ENCODE assay signal across 22 mouse cellular contexts in the genomic region with DNA sequence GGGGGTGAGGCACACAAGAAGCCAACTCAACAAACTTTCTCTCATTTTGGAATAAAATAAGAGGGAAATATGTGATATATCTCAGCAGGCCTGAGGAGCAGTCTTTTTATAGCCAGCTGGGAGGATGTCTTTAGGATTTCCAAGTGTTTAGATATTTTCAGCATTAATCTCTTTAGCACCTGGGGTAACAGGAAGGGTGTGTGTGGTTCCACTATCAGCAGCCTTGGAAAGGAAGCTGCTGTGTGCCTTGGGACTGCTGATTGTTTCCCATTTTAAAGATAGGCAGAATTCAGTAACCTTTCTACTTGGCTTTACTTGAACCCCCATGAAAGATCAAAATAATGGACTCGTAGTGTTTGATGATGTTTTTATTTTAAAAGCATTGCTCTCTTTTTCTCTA.
A peak's percentile ranks its signal among the peaks of the same experiment; 100 is the strongest.
DNase-seq lines count a peak whose midpoint lies in the region; ATAC-seq lines count a peak whose summit lies in the region.
"Had no signal": no experiment of that assay in that cellular context is flagged by ENCODE, and none has a peak within 500 bp of the region (broad histone marks: within the 10 kb centered on the region; RNA-seq: fewer than 3 reads in every experiment).

No protein-coding gene starts in this region.

- no peaks in the 10 kb centered on the region for H3K27me3 ChIP-seq in heart, embryonic 12.5 days (replicated peaks)
- no peaks in the 10 kb centered on the region for H3K27me3 ChIP-seq in kidney, embryonic 15.5 days
- H3K27me3 ChIP-seq: forebrain, embryonic 12.5 days; heart, embryonic 15.5 days; hindbrain, embryonic 15.5 days; limb, embryonic 12.5 days; megakaryocyte, embryonic 14.5 days; midbrain, embryonic 15.5 days; neural tube, embryonic 15.5 days had no signal

- WGBS in heart, embryonic 12.5 days: 53% methylated on average over 1 of the region's 1 CpGs
- WGBS in kidney, embryonic 15.5 days: 70% methylated on average over 1 of the region's 1 CpGs

- intact Hi-C loops in heart, postnatal 10 days (cut with DNase I): loop anchor here (5.0 kb wide), 1 partner anchor 59 kb away; no protein-coding TSS in a partner anchor

- no peak overlapping the region for H3K9ac ChIP-seq in heart, embryonic 12.5 days
- H3K9ac ChIP-seq in kidney, embryonic 15.5 days: no peak overlapping the region
- H3K9ac ChIP-seq: forebrain, embryonic 12.5 days; heart, embryonic 15.5 days; hindbrain, embryonic 15.5 days; limb, embryonic 12.5 days; liver, embryonic 14.5 days; midbrain, embryonic 15.5 days; neural tube, embryonic 15.5 days had no signal

- H3K4me1 ChIP-seq in heart, embryonic 12.5 days (replicated peaks): no peaks in the 10 kb centered on the region
- no peaks in the 10 kb centered on the region for H3K4me1 ChIP-seq in kidney, embryonic 15.5 days
- H3K4me1 ChIP-seq: forebrain, embryonic 12.5 days; heart, embryonic 15.5 days; hindbrain, embryonic 15.5 days; limb, embryonic 12.5 days; midbrain, embryonic 15.5 days; neural tube, embryonic 15.5 days had no signal

- H3K4me2 ChIP-seq in heart, embryonic 12.5 days: no peak overlapping the region
- H3K4me2 ChIP-seq in kidney, embryonic 15.5 days: no peak overlapping the region
- H3K4me2 ChIP-seq: forebrain, embryonic 12.5 days; heart, embryonic 15.5 days; hindbrain, embryonic 15.5 days; limb, embryonic 12.5 days; midbrain, embryonic 15.5 days; neural tube, embryonic 15.5 days had no signal

- H3K36me3 ChIP-seq in heart, embryonic 12.5 days: no peaks in the 10 kb centered on the region
- H3K36me3 ChIP-seq in kidney, embryonic 15.5 days: no peaks in the 10 kb centered on the region
- H3K36me3 ChIP-seq: forebrain, embryonic 12.5 days; heart, embryonic 15.5 days; hindbrain, embryonic 15.5 days; limb, embryonic 12.5 days; midbrain, embryonic 15.5 days; neural tube, embryonic 15.5 days had no signal

- H3K27ac ChIP-seq in heart, embryonic 12.5 days (ENCODE audit: poor library complexity, severe bottlenecking): no peak overlapping the region
- H3K27ac ChIP-seq in kidney, embryonic 15.5 days: no peak overlapping the region
- H3K27ac ChIP-seq: forebrain, embryonic 12.5 days; heart, embryonic 15.5 days; hindbrain, embryonic 15.5 days; limb, embryonic 12.5 days; liver, embryonic 14.5 days; midbrain, embryonic 15.5 days; neural tube, embryonic 15.5 days had no signal

- no peak for ATAC-seq in heart, embryonic 12.5 days (ENCODE audit: insufficient number of reproducible peaks, low FRiP score)
- no peak for ATAC-seq in kidney, embryonic 15.5 days (replicated peaks; ENCODE audit: low FRiP score)
- ATAC-seq: intestine, embryonic 16.5 days; midbrain, embryonic 15.5 days had no signal

- peak; percentile 95 for DNase-seq in heart, adult 11 months
- peak; percentile 17 for DNase-seq in kidney, adult 9 months
- peak; percentile 3 for DNase-seq in 416B (ENCODE audit: low read depth)
- DNase-seq in heart, postnatal 10 days: peak; percentile 27 to 35
- no peak for DNase-seq in adrenal gland, adult 18-20 months (ENCODE audit: low spot score in 2 of 2)
- no peak for DNase-seq in embryo, embryonic 10.5 days (ENCODE audit: low spot score)
- DNase-seq: cerebellum, adult 2 months; gastrocnemius, postnatal 10 days; right cerebral cortex, postnatal 14 days; thymus, postnatal 4 days had no signal

- no peak overlapping the region for H3K4me3 ChIP-seq in heart, embryonic 12.5 days
- H3K4me3 ChIP-seq in kidney, embryonic 15.5 days (replicated peaks): no peak overlapping the region
- H3K4me3 ChIP-seq: forebrain, embryonic 12.5 days; heart, embryonic 15.5 days; hindbrain, embryonic 15.5 days; limb, embryonic 12.5 days; megakaryocyte, embryonic 14.5 days; midbrain, embryonic 15.5 days; myocyte; neural tube, embryonic 15.5 days had no signal

- H3K9me3 ChIP-seq in heart, embryonic 12.5 days (replicated peaks): no peaks in the 10 kb centered on the region
- no peaks in the 10 kb centered on the region for H3K9me3 ChIP-seq in kidney, embryonic 15.5 days (replicated peaks)
- H3K9me3 ChIP-seq: forebrain, embryonic 12.5 days; heart, embryonic 15.5 days; hindbrain, embryonic 15.5 days; limb, embryonic 12.5 days; megakaryocyte, embryonic 14.5 days; midbrain, embryonic 15.5 days; neural tube, embryonic 15.5 days had no signal

Comparison
In these comparisons a context has a peak if more than half of its experiments do, and no peak if none do; other contexts are left out.
1. DNase-seq: peak in heart, adult 11 months (single experiment), kidney, adult 9 months (single experiment), 416B (single experiment) and heart, postnatal 10 days (2 of 2); none in adrenal gland, adult 18-20 months (0 of 2) and embryo, embryonic 10.5 days (single experiment).